8 mouse cellular contexts compared by ENCODE assay signal in genomic region chr1:190928370-190929009, GRCm38 (mm10). TPM values are rescaled to one million over a fixed set of nuclear protein-coding genes. Genes with fewer than 3 reads are reported as not detected.
A peak's percentile ranks its signal among the peaks of the same experiment; 100 is the strongest.
DNase-seq lines count a peak whose midpoint lies in the region; ATAC-seq lines count a peak whose summit lies in the region.

No protein-coding gene starts in this region.

- H3K9ac ChIP-seq in hindbrain, embryonic 12.5 days, result peak overlapping the region; percentile 94

- peak overlapping the region; percentile 84 for H3K4me2 ChIP-seq in hindbrain, embryonic 12.5 days (replicated peaks)

- H3K4me3 ChIP-seq in hindbrain, embryonic 12.5 days, result peak overlapping the region; percentile 75

- peak overlapping the region; percentile 100 for H3K27ac ChIP-seq in hindbrain, embryonic 12.5 days

- ATAC-seq in hindbrain, embryonic 12.5 days (ENCODE audit: low FRiP score), result peak; percentile 98

- no peaks in the 10 kb centered on the region for H3K9me3 ChIP-seq in hindbrain, embryonic 12.5 days (replicated peaks)

- H3K4me1 ChIP-seq in hindbrain, embryonic 12.5 days, result peaks cover 17% of the 10 kb centered on the region

- under 1% methylated on average over 36 of the region's 79 CpGs for WGBS in hindbrain, embryonic 12.5 days

- H3K27me3 ChIP-seq in hindbrain, embryonic 12.5 days, result no peaks in the 10 kb centered on the region

- peak; percentile 100 for DNase-seq in NIH3T3 (ENCODE audit: low read depth)
- DNase-seq in cerebellum, postnatal 10 days, result peak; percentile 98 to 99
- peak; percentile 92 to 95 for DNase-seq in frontal cortex, postnatal 10 days (ENCODE audit: low spot score in 2 of 2)
- DNase-seq in layer of hippocampus, postnatal 14 days (ENCODE audit: low spot score in 2 of 2), result peak; percentile 95 to 97
- peak; percentile 98 for DNase-seq in lung, postnatal 14 days
- DNase-seq in retina, adult 2 months (ENCODE audit: low read depth, low spot score), result peak; percentile 93
- DNase-seq in thymus, postnatal 36 days, result peak; percentile 98 to 99

- 0 out of 2 replicates have a peak, but pooled peaks cover 6% of the 10 kb centered on the region for H3K36me3 ChIP-seq in hindbrain, embryonic 12.5 days

RNA-seq across cellular contexts. Expression of gene Angel2, which starts 3.6 kb away (rescaled TPM):
- 63.1 and 64.4 TPM in 2 replicates for polyA plus RNA-seq in hindbrain, embryonic 12.5 days (2016; fragmentation: Nextera tagmentation; extraction: Ambion mirVana)
- 10 to 100 TPM; 47.4 to 49.0 TPM for total RNA-seq in layer of hippocampus, postnatal 14 days (2021)

RNA-seq across cellular contexts. Expression of gene Rps6kc1, which starts 16.9 kb away (rescaled TPM):
- 23.9 and 29.1 TPM in 2 replicates for polyA plus RNA-seq in hindbrain, embryonic 12.5 days (2016; fragmentation: Nextera tagmentation; extraction: Ambion mirVana)
- total RNA-seq in layer of hippocampus, postnatal 14 days (2021), result 10 to 100 TPM; 54.8 to 59.9 TPM

RNA-seq across cellular contexts. Expression of gene Vash2, which starts 50.6 kb away (rescaled TPM):
- polyA plus RNA-seq in hindbrain, embryonic 12.5 days (2016; fragmentation: Nextera tagmentation; extraction: Ambion mirVana), result 81.0 and 94.6 TPM in 2 replicates
- total RNA-seq in layer of hippocampus, postnatal 14 days (2021), result 1 to 10 TPM; 6.4 to 7.4 TPM

Comparison
In these comparisons a context has a peak if more than half of its experiments do, and no peak if none do; other contexts are left out.
1. Peak in every context shown above with its lines: DNase-seq, ATAC-seq, H3K4me3 ChIP-seq and H3K27ac ChIP-seq.